Mouse (Mus musculus) spleen, adult 2 months (tissue): ENCODE data around the gene Tmc1. TPM values are rescaled to one million over a fixed set of nuclear protein-coding genes. Genes with fewer than 3 reads are reported as not detected.

Source experiments
- DNase-seq, 2 experiments: peaks; one replicate each; pipeline versions ENCODE4 v3.0.0 to v3.0.0-alpha.2; 2012 to 2021; ENCODE audit warnings: low spot score in 2 of 2, low read depth in 1 of 2
- H3K27ac ChIP-seq: fragments of 200-500 bp; 2 replicates; pipeline ENCODE4 v1.5.1; 2012; ENCODE audit warnings: low read length, inconsistent platforms; ENCODE audit not compliant: insufficient read depth
- H3K27me3 ChIP-seq: fragments of 200-500 bp; 2 replicates; pipeline ENCODE4 v1.6.1; 2012; ENCODE audit warnings: mild to moderate bottlenecking, moderate library complexity, low read length, inconsistent platforms; ENCODE audit not compliant: control insufficient read depth, insufficient read depth
- H3K36me3 ChIP-seq: fragments of 200-500 bp; 2 replicates; pipeline ENCODE4 v1.6.1; 2012; ENCODE audit warnings: mild to moderate bottlenecking, low read length, inconsistent platforms; ENCODE audit not compliant: control insufficient read depth, insufficient read depth
- H3K4me1 ChIP-seq: fragments of 200-500 bp; 2 replicates; pipeline ENCODE4 v1.6.1; 2011; ENCODE audit warnings: inconsistent platforms; ENCODE audit not compliant: control insufficient read depth, insufficient read depth, insufficient read length
- H3K4me3 ChIP-seq: fragments of 200-500 bp; 2 replicates; pipeline ENCODE4 v1.5.1; 2011; ENCODE audit warnings: mild to moderate bottlenecking, inconsistent platforms; ENCODE audit not compliant: insufficient read depth, insufficient read length; ENCODE audit errors: extremely low read depth
- CTCF ChIP-seq: fragments of 200-500 bp; IDR thresholded peaks from 2 replicates; pipeline ENCODE4 v1.5.1; 2011; ENCODE audit warnings: mild to moderate bottlenecking, inconsistent platforms; ENCODE audit not compliant: insufficient read depth, insufficient read length, insufficient replicate concordance; ENCODE audit errors: extremely low read depth
- POLR2A ChIP-seq: fragments of 200-500 bp; IDR thresholded peaks from 2 replicates; pipeline ENCODE4 v1.6.1; 2011; ENCODE audit warnings: low read depth, low read length, inconsistent platforms
- WGBS: fragments of 180-500 bp; shearing (Covaris S2); methylation state at CpG from one replicate; pipeline ENCODE4 v1.1.7; 2018; 5-methylcytosine and 5-hydroxymethylcytosine counted together
- polyA plus RNA-seq: library from polyadenylated mRNA; depleted of rRNA; stranded (reverse); fragments of >200 nt; gene quantifications from 2 replicates; pipeline ENCODE4 v1.2.3, GENCODE M21; 2012; rRNA removed

Tmc1 gene
- polyA plus RNA-seq, 1 experiment: 0.09 TPM

DNA sequence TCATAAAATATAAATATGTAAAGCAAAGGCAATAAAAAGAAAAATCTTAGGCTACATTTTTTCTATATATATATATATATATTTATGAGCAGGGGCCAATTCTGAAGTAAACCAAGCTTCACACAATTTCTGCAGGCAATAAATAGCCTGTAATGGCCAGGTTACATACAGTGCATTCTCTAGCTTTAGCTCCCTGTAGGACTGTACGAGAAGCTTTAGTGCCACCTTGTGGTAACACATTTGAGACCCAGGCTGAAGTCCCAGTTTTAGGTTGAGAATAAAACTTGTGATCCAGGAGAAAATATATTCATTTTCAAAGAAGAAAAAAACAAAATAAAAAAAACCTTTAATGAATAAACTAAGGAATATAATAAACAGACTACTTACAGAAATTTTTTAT lies 189.8 kb downstream of the Tmc1 start:
- H3K27ac ChIP-seq: no peak overlapping the region
- H3K36me3 ChIP-seq: no peaks in the 10 kb centered on the region
- no peak for TF ChIP-seq POLR2A
- H3K4me3 ChIP-seq: no peak overlapping the region
- no peaks in the 10 kb centered on the region for H3K27me3 ChIP-seq
- no peaks in the 10 kb centered on the region for H3K4me1 ChIP-seq
- DNase-seq: no peak
- 22% methylated on average over 1 of the region's 1 CpGs for WGBS

DNA sequence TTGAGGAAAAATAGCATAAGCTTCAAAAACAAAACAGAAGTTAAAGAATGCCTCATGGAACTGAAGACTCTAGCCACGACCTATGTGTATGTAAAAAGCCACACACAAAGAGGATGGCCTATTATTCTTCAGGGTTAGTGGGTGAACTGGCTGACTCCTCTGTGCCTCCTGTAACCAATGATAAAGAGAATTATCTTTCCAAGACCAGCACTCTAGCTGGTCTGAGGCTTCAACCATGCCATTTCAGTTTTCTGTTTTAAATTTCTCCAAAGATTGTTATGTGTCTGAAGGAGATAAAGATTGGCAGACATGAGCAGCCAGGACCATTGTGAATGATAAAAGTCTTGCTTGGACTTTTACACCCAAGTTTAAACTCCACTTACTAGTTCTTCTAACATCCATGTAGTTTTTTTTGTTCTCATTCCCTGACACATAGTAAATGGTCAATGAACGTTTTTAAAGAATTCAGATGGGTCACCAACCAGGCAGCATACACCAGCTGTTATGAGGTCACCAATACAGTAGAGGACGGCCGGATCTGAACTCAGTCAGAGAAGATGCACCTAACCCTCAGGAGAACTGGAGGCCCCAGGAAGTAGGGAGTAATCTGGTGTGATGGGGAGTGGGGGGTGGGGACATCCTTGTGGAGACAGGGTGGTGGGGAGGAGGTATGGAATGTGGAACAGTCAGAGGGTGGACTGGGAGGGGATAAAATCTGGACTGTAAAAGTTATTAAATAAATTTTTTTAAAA lies 192.2 kb downstream of the Tmc1 start:
- no peaks in the 10 kb centered on the region for H3K27me3 ChIP-seq
- DNase-seq: no peak
- WGBS: 64% methylated on average over 4 of the region's 4 CpGs
- no peak overlapping the region for H3K27ac ChIP-seq
- H3K36me3 ChIP-seq: no peaks in the 10 kb centered on the region
- no peaks in the 10 kb centered on the region for H3K4me1 ChIP-seq
- no peak overlapping the region for H3K4me3 ChIP-seq
- TF ChIP-seq CTCF (no peak), POLR2A (no peak)

- no peaks in the 10 kb centered on the region for H3K36me3 ChIP-seq
- H3K27me3 ChIP-seq: no peaks in the 10 kb centered on the region
- 59% methylated on average over 3 of the region's 3 CpGs for WGBS
- H3K4me3 ChIP-seq: no peak overlapping the region
- H3K27ac ChIP-seq: no peak overlapping the region
- H3K4me1 ChIP-seq: no peaks in the 10 kb centered on the region
- no peak for DNase-seq
- TF ChIP-seq CTCF (no peak), POLR2A (no peak)
These were observed 192.9 kb downstream of the Tmc1 start for GRCm38 (mm10) chr19:20761119-20761518.

GRCm38 (mm10) chr19:20744630-20745029 lies 209.4 kb downstream of the Tmc1 start:
- Histone ChIP-seq H3K36me3 (no peaks in the 10 kb centered on the region), H3K4me1 (no peaks in the 10 kb centered on the region), H3K4me3 (no peak overlapping the region), H3K27ac (no peak overlapping the region), H3K27me3 (no peaks in the 10 kb centered on the region)
- DNase-seq: no peak
- 90% methylated on average over 1 of the region's 1 CpGs for WGBS
- TF ChIP-seq CTCF (no peak), POLR2A (no peak)

Other genes starting within 250 kb of the Tmc1 start
- gene Aldh1a7, start 226.6 kb downstream of the Tmc1 start, polyA plus RNA-seq: 0.56 and 0.63 TPM in 2 replicates